Mouse (Mus musculus): ENCODE measurements around the gene Zfp553. TPM values are rescaled to one million over a fixed set of nuclear protein-coding genes. Genes with fewer than 3 reads are reported as not detected.
A peak's percentile ranks its signal among the peaks of the same experiment; 100 is the strongest.

The Zfp553 gene
- total and polyA plus RNA-seq, 2 experiments from 2014 or later: 33.9 to 41.0 TPM

DNA sequence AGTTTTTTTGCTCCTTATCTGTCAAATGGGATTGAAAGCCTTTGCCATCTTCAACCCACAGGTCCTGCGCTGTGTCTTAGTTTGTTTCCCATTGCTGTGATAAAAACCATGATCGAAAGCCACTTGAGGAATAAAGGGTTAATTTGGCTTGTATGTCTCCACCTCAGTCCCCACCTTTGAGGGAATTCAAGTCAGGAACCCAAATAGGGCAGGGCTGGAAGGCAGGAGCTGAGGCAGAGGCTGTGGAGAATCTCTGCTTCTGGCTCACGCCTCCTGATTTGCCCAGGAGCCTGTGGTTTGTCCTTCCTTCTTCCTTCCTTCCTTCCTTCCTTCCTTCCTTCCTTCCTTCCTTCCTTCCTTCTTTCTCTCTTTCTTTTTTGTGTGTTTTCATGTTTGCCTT is 9.8 kb upstream of the Zfp553 start:
- no peak overlapping the region for H3K27ac ChIP-seq
- 97% methylated on average over 3 of the region's 3 CpGs for WGBS
- no peaks in the 10 kb centered on the region for H3K27me3 ChIP-seq (ENCODE audit: insufficient read depth, low read length)
- H3K4me1 ChIP-seq (ENCODE audit: insufficient read depth, low read length): no peaks in the 10 kb centered on the region
- no peak overlapping the region for H3K4me2 ChIP-seq (ENCODE audit: low read depth, low read length)
- DNase-seq (ENCODE audit: low spot score) (no peak), ATAC-seq (no peak)
- no peak for TF ChIP-seq CTCF (IDR thresholded peaks at IDR 0.05; ENCODE audit: low read depth)
- no peaks in the 10 kb centered on the region for H3K9me3 ChIP-seq (ENCODE audit: low read length)
- no peaks in the 10 kb centered on the region for H3K36me3 ChIP-seq (ENCODE audit: insufficient read depth, low read length)
- no peak overlapping the region for H3K9ac ChIP-seq (replicated peaks; ENCODE audit: low read length)
- no peak overlapping the region for H3K4me3 ChIP-seq (ENCODE audit: low read length)

DNA sequence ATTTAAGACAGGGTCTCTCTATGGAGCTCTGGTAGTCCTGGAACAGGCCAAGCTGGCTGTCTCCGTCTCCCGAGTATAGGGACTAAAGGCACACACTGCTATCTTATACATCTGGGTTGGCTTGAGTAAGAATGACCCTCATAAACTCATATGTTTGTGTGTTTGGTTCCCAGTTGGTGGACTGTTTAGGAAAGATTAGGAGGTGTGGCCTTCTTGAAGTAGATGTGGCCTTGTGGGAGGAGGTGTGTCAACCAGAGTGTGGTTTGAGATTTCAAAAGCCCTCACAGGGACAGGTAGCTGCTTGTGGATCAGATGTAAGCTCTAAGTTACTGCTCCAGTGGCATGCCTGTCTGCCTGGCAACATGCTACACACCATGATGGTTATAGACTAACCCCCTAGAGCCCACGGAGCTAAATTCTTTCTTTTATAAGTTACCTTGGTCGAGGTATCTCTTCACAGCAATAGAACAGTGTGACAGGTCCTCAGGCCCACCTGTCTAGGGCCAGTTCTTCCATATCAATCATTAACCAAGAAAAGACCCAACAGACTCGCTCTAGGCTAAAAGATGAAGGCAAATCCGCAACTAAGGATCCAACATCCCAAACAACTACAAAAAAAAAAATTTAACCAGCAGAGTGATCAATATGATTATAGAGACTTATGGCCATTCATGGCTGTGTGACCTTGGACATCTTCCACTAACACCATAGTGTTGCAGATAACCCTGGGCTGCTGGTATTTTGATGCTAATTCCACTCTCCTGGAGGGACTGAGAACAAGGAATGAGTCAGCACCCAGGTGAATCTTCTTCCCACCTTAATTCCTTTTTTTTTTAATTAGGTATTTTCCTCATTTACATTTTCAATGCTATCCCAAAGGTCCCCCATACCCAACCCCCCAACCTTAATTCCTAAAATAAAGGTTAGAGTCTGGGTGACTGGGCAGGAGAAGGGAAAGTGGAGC is 9.1 kb upstream of the Zfp553 start:
- Histone ChIP-seq H3K9me3 (ENCODE audit: low read length) (no peaks in the 10 kb centered on the region), H3K4me1 (ENCODE audit: insufficient read depth, low read length) (no peaks in the 10 kb centered on the region), H3K27me3 (ENCODE audit: insufficient read depth, low read length) (no peaks in the 10 kb centered on the region), H3K27ac (no peak overlapping the region), H3K4me3 (ENCODE audit: low read length) (no peak overlapping the region), H3K4me2 (ENCODE audit: low read depth, low read length) (no peak overlapping the region), H3K9ac (replicated peaks; ENCODE audit: low read length) (no peak overlapping the region), H3K36me3 (ENCODE audit: insufficient read depth, low read length) (no peaks in the 10 kb centered on the region)
- DNase-seq (ENCODE audit: low spot score) (no peak), ATAC-seq (no peak)
- no peak for TF ChIP-seq CTCF (IDR thresholded peaks at IDR 0.05; ENCODE audit: low read depth)
- WGBS: 90% methylated on average over 6 of the region's 6 CpGs

DNA sequence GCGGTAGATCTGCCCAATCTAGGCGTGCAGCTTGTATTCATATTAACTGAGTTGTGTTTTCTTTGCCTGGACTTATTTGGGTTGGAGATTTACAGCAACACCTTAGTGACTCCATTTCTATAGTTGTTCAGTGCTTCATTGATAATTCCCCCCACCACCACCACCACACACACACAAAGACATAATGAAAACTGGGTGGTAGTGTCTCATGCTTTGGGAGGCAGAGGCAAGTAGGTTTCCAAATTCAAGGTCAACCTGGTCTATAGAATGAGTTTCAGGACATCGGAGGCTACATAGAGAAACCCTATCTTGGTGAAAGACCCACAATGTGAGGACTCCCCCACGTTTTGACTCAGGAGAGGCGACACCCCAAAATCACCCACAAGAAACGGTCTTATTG is 8.2 kb upstream of the Zfp553 start:
- DNase-seq (ENCODE audit: low spot score) (no peak), ATAC-seq (no peak)
- H3K27ac ChIP-seq: no peak overlapping the region
- no peaks in the 10 kb centered on the region for H3K27me3 ChIP-seq (ENCODE audit: insufficient read depth, low read length)
- H3K9ac ChIP-seq (replicated peaks; ENCODE audit: low read length): no peak overlapping the region
- H3K36me3 ChIP-seq (ENCODE audit: insufficient read depth, low read length): no peaks in the 10 kb centered on the region
- H3K4me1 ChIP-seq (ENCODE audit: insufficient read depth, low read length): no peaks in the 10 kb centered on the region
- no peaks in the 10 kb centered on the region for H3K9me3 ChIP-seq (ENCODE audit: low read length)
- 88% methylated on average over 6 of the region's 6 CpGs for WGBS
- no peak overlapping the region for H3K4me3 ChIP-seq (ENCODE audit: low read length)
- H3K4me2 ChIP-seq (ENCODE audit: low read depth, low read length): no peak overlapping the region
- TF ChIP-seq CTCF (IDR thresholded peaks at IDR 0.05; ENCODE audit: low read depth): no peak

DNA sequence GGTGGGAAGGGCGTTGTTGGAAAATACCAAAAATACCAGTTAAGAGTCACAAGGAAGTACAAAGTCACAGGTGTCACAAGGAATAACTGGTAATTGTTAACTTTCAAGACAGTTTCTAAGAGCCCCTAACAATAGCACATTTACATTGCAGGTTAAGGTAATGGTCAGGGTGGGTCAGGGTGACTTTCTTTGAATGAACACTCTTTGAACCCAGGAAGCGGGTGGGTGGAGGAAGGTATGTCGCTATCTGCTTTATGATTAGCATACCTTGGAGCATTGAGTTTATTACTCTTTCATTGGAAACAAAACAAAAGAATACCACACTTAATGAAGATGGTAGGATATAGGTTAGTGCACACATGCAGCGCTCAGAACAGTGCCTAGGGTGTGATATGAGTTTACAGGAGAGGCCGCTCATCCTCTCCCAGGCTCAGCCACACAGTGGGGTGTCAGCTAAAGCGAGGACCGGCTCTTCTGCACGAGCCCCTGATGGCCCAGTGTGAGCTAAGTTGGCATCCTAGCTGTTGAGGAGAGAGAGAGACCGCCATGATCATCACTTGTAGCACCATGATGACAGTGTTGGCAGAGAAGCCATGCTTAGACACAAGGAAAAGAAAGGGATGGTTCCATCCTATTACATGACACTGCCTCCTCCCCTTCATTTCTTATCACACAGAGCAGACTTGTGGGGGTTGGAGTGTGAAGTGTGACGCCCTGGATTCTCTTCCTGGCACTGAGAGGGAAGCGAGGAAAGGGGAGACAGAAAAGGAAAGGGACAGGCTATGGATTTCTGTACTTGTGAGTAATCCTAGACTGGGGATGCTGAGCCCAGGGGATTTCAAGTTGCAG is 7.5 kb upstream of the Zfp553 start:
- no peak for ATAC-seq
- Histone ChIP-seq H3K4me3 (ENCODE audit: low read length) (no peak overlapping the region), H3K4me2 (ENCODE audit: low read depth, low read length) (no peak overlapping the region), H3K27me3 (ENCODE audit: insufficient read depth, low read length) (no peaks in the 10 kb centered on the region), H3K36me3 (ENCODE audit: insufficient read depth, low read length) (no peaks in the 10 kb centered on the region), H3K4me1 (ENCODE audit: insufficient read depth, low read length) (peaks cover under 1% of the 10 kb centered on the region; the same call in 1 of the 2 replicates), H3K9ac (replicated peaks; ENCODE audit: low read length) (no peak overlapping the region), H3K9me3 (ENCODE audit: low read length) (no peaks in the 10 kb centered on the region), H3K27ac (no peak overlapping the region)
- DNase-seq (ENCODE audit: low spot score): no peak
- WGBS: 91% methylated on average over 11 of the region's 11 CpGs
- no peak for TF ChIP-seq CTCF (IDR thresholded peaks at IDR 0.05; ENCODE audit: low read depth)

DNA sequence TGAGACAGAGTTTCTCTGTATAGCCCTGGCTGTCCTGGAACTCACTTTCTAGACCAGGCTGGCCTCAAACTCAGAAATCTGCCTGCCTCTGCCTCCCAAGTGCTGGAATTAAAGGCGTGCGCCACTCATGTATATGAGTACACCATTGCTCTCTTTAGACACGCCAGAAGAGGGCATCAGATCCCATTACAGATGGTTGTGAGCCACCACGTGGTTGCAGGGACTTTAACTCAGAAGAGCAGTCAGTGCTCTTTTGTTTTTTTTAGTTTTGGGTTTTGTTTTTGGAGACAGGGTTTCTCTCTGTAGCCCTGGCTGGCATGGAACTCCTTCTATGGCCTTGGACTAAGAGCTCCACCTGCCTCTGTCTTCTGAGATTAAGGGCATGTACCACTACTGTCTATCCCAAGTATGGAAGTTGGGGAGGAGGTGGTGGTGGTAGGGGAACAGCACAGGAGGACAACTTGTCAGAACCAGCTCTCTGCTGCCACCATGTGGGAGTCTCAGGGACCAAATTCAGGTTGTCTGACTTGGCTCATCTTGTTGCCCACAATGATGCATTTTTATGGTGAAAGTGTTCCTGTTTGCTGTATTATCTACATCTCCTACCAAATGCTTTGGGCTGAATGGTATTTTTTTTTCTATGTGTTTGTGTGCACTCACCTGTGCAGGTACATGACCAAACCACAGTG is 4.1 kb upstream of the Zfp553 start:
- no peaks in the 10 kb centered on the region for H3K27me3 ChIP-seq (ENCODE audit: insufficient read depth, low read length)
- peaks cover 7% of the 10 kb centered on the region; the same call in 1 of the 2 replicates for H3K4me1 ChIP-seq (ENCODE audit: insufficient read depth, low read length)
- H3K4me2 ChIP-seq (ENCODE audit: low read depth, low read length): no peak overlapping the region
- no peaks in the 10 kb centered on the region for H3K9me3 ChIP-seq (ENCODE audit: low read length)
- H3K27ac ChIP-seq: no peak overlapping the region
- no peak for ATAC-seq
- H3K9ac ChIP-seq (replicated peaks; ENCODE audit: low read length): no peak overlapping the region
- TF ChIP-seq CTCF (IDR thresholded peaks at IDR 0.05; ENCODE audit: low read depth): peak; percentile 81
- 67% methylated on average over 4 of the region's 4 CpGs for WGBS
- H3K4me3 ChIP-seq (ENCODE audit: low read length): no peak overlapping the region
- no peaks in the 10 kb centered on the region for H3K36me3 ChIP-seq (ENCODE audit: insufficient read depth, low read length)
- DNase-seq (ENCODE audit: low spot score): peak; percentile 87

DNA sequence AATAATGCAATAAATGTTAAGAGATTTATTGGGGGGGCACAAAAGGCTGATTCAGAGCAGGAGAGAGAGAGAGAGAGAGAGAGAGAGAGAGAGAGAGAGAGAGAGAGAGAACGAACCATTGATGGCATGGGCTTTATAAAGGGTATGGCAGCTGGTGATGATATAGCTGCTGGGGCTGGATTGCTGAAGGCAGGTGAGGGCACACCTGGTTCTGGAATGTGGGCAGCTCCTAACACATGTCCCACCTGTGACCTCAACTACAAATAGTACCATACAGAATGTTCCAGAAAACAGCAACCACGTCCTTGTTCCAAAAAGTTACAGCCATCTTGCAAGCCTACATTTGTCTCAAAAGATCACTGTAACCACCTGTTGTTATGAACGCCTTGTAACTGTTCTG is 1.5 kb upstream of the Zfp553 start:
- DNase-seq (ENCODE audit: low spot score): no peak
- no peak for TF ChIP-seq CTCF (IDR thresholded peaks at IDR 0.05; ENCODE audit: low read depth)

More for the DNA sequence above, 1.5 kb upstream of the Zfp553 start:
- ATAC-seq: no peak
- peaks cover 11% of the 10 kb centered on the region; the same call in 1 of the 2 replicates for H3K4me1 ChIP-seq (ENCODE audit: insufficient read depth, low read length)
- no peaks in the 10 kb centered on the region for H3K27me3 ChIP-seq (ENCODE audit: insufficient read depth, low read length)
- no peaks in the 10 kb centered on the region for H3K9me3 ChIP-seq (ENCODE audit: low read length)
- peak overlapping the region; percentile 96; the same call in 1 of the 2 replicates for H3K9ac ChIP-seq (replicated peaks; ENCODE audit: low read length)
- H3K36me3 ChIP-seq (ENCODE audit: insufficient read depth, low read length): peaks cover 17% of the 10 kb centered on the region
- 44% methylated on average over 3 of the region's 3 CpGs for WGBS
- H3K4me2 ChIP-seq (ENCODE audit: low read depth, low read length): peak overlapping the region; percentile 65
- H3K4me3 ChIP-seq (ENCODE audit: low read length): peak overlapping the region; percentile 65
- H3K27ac ChIP-seq: 0 out of 2 replicates have a peak overlapping the region, but pooled peaks have one; percentile 2
